Comparison of ENCODE assay signal across 9 mouse cellular contexts in the genomic region with DNA sequence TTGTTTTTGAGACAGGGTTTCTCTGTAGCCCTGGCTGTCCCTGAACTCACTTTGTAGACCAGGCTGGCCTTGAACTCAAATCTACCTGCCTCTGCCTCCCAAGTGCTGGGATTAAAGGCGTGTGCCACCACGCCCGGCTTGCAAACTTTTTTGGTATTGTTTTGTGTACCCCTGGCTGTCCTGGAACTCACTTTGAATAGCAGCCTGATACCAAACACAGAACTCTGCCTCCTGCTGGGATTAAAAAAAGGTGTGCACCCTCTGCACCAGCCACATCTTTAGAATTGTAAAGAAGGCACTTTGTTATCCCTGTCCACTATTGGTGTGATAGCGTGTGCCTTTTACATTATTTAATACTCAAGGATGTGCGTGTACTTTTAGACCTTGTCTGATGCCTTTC. TPM values are rescaled to one million over a fixed set of nuclear protein-coding genes. Genes with fewer than 3 reads are reported as not detected.
A peak's percentile ranks its signal among the peaks of the same experiment; 100 is the strongest.
DNase-seq lines count a peak whose midpoint lies in the region; ATAC-seq and TF ChIP-seq lines count a peak whose summit lies in the region.
"Had no signal": no experiment of that assay in that cellular context is flagged by ENCODE, and none has a peak within 500 bp of the region (broad histone marks: within the 10 kb centered on the region; RNA-seq: fewer than 3 reads in every experiment).

No protein-coding gene starts in this region.

- no peak overlapping the region for H3K9ac ChIP-seq in liver, adult 2 months (ENCODE audit: low read depth, low read length)
- peak overlapping the region; percentile 97 for H3K9ac ChIP-seq in embryonic facial prominence, embryonic 12.5 days
- no peak overlapping the region for H3K9ac ChIP-seq in intestine, embryonic 14.5 days (ENCODE audit: low read length)
- no peak overlapping the region for H3K9ac ChIP-seq in neural tube, embryonic 12.5 days

- H3K4me1 ChIP-seq in liver, adult 2 months (ENCODE audit: control insufficient read depth, insufficient read depth, low read length) = peaks cover 22% of the 10 kb centered on the region
- peaks cover 21% of the 10 kb centered on the region for H3K4me1 ChIP-seq in embryonic facial prominence, embryonic 12.5 days
- H3K4me1 ChIP-seq in intestine, embryonic 14.5 days (replicated peaks; ENCODE audit: control insufficient read depth, insufficient read depth, low read length) = peaks cover 14% of the 10 kb centered on the region
- peaks cover 19% of the 10 kb centered on the region for H3K4me1 ChIP-seq in neural tube, embryonic 12.5 days

- TF ChIP-seq POLR2A in liver, adult 2 months (IDR thresholded peaks at IDR 0.05; ENCODE audit: extremely low read depth, insufficient read depth, low read length) = no peak

- no peaks in the 10 kb centered on the region for H3K27me3 ChIP-seq in liver, adult 2 months (ENCODE audit: control insufficient read depth, insufficient read depth, low read length)
- no peaks in the 10 kb centered on the region for H3K27me3 ChIP-seq in embryonic facial prominence, embryonic 12.5 days
- H3K27me3 ChIP-seq in intestine, embryonic 14.5 days (replicated peaks; ENCODE audit: control insufficient read depth, insufficient read depth, low read length) = no peaks in the 10 kb centered on the region
- H3K27me3 ChIP-seq in neural tube, embryonic 12.5 days (replicated peaks) = no peaks in the 10 kb centered on the region

- H3K9me3 ChIP-seq in embryonic facial prominence, embryonic 12.5 days = no peaks in the 10 kb centered on the region
- H3K9me3 ChIP-seq in intestine, embryonic 14.5 days (ENCODE audit: control insufficient read depth, low read length) = no peaks in the 10 kb centered on the region
- H3K9me3 ChIP-seq in neural tube, embryonic 12.5 days = no peaks in the 10 kb centered on the region

- DNase-seq in liver, adult 2 months (ENCODE audit: extremely low read depth, low read depth, low spot score) = no peak
- no peak for DNase-seq in liver
- no peak for DNase-seq in intestine, embryonic 14.5 days (ENCODE audit: low spot score)
- no peak for DNase-seq in cerebellum, postnatal 14 days
- DNase-seq in left cerebral cortex, adult 8-10 months (ENCODE audit: low spot score in 2 of 2) = no peak
- DNase-seq in layer of hippocampus, postnatal 25 days (ENCODE audit: extremely low spot score in 1 of 2, low spot score in 1 of 2) = no peak
- DNase-seq: gastrocnemius, postnatal 14 days had no signal

- peaks cover 4% of the 10 kb centered on the region for H3K36me3 ChIP-seq in liver, adult 2 months (ENCODE audit: control insufficient read depth, insufficient read depth, low read length)
- H3K36me3 ChIP-seq in embryonic facial prominence, embryonic 12.5 days = peaks cover 4% of the 10 kb centered on the region; the same call in 1 of the 2 replicates
- peaks cover 3% of the 10 kb centered on the region; the same call in 1 of the 2 replicates for H3K36me3 ChIP-seq in intestine, embryonic 14.5 days (ENCODE audit: control insufficient read depth, insufficient read depth, low read length)
- peaks cover 4% of the 10 kb centered on the region; the same call in 1 of the 2 replicates for H3K36me3 ChIP-seq in neural tube, embryonic 12.5 days

- ATAC-seq in embryonic facial prominence, embryonic 12.5 days (ENCODE audit: insufficient number of reproducible peaks, insufficient read depth, low FRiP score, low TSS enrichment) = no peak
- no peak for ATAC-seq in intestine, embryonic 14.5 days (replicated peaks; ENCODE audit: low FRiP score, low TSS enrichment, low read depth)
- no peak for ATAC-seq in neural tube, embryonic 12.5 days (ENCODE audit: low FRiP score, low read depth)

- no peak for TF ChIP-seq CTCF in liver, adult 2 months (IDR thresholded peaks at IDR 0.05; ENCODE audit: low read depth, low read length)

- WGBS in liver, adult 2 months = 76% methylated on average over 5 of the region's 5 CpGs
- 87% methylated on average over 5 of the region's 5 CpGs for WGBS in embryonic facial prominence, embryonic 12.5 days
- 91% methylated on average over 5 of the region's 5 CpGs for WGBS in intestine, embryonic 14.5 days
- 89% methylated on average over 5 of the region's 5 CpGs for WGBS in neural tube, embryonic 12.5 days

- peak overlapping the region; percentile 84 for H3K27ac ChIP-seq in liver, adult 2 months (replicated peaks; ENCODE audit: insufficient read depth, low read depth, low read length)
- no peak overlapping the region for H3K27ac ChIP-seq in embryonic facial prominence, embryonic 12.5 days
- H3K27ac ChIP-seq in intestine, embryonic 14.5 days (ENCODE audit: low read depth) = no peak overlapping the region
- H3K27ac ChIP-seq in neural tube, embryonic 12.5 days = no peak overlapping the region

- 0 out of 2 replicates have a peak overlapping the region, but pooled peaks have one; percentile 70 for H3K4me3 ChIP-seq in liver, adult 2 months (ENCODE audit: insufficient read depth, low read depth, low read length)
- peak overlapping the region; percentile 100 for H3K4me3 ChIP-seq in embryonic facial prominence, embryonic 12.5 days
- H3K4me3 ChIP-seq in intestine, embryonic 14.5 days (ENCODE audit: low read depth, low read length) = 0 out of 2 replicates have a peak overlapping the region, but pooled peaks have one; percentile 51
- H3K4me3 ChIP-seq in neural tube, embryonic 12.5 days = no peak overlapping the region

- H3K4me2 ChIP-seq in embryonic facial prominence, embryonic 12.5 days (replicated peaks) = peak overlapping the region; percentile 80
- peak overlapping the region; percentile 70 for H3K4me2 ChIP-seq in intestine, embryonic 14.5 days (ENCODE audit: low read length)
- H3K4me2 ChIP-seq in neural tube, embryonic 12.5 days (replicated peaks) = peak overlapping the region; percentile 87

- peaks cover 36% of the 10 kb centered on the region for H3K79me2 ChIP-seq in liver, adult 2 months (ENCODE audit: control insufficient read depth, insufficient read depth, low read length)

RNA-seq across cellular contexts. Expression of gene Gm5129, which starts 1.7 kb away (rescaled TPM):
- 2.7 TPM in 1 of 2 replicates, not detected in the other for total RNA-seq in liver, adult 2 months (2014; rRNA removed)
- not detected in 2 replicates for polyA plus RNA-seq in liver, adult 2 months (2012; rRNA removed)
- polyA plus RNA-seq in embryonic facial prominence, embryonic 12.5 days (2016; fragmentation: Nextera tagmentation; extraction: Ambion mirVana) = not detected in 2 replicates
- not detected in 2 replicates for polyA plus RNA-seq in intestine, embryonic 14.5 days (2014; fragmentation: Nextera tagmentation; extraction: Ambion mirVana)
- not detected in 2 replicates for polyA plus RNA-seq in neural tube, embryonic 12.5 days (2016; fragmentation: Nextera tagmentation; extraction: Ambion mirVana)
- total RNA-seq in left cerebral cortex, adult 8-10 months (2022) = not detected
- total RNA-seq in layer of hippocampus, postnatal 25 days (2021) = not detected
- total RNA-seq: gastrocnemius, postnatal 14 days had no signal

RNA-seq across cellular contexts. Expression of gene Dnajb6, which starts 2.0 kb away (rescaled TPM):
- 113 and 163 TPM in 2 replicates for total RNA-seq in liver, adult 2 months (2014; rRNA removed)
- 19.7 and 23.8 TPM in 2 replicates for polyA plus RNA-seq in liver, adult 2 months (2012; rRNA removed)
- 163 and 170 TPM in 2 replicates for polyA plus RNA-seq in embryonic facial prominence, embryonic 12.5 days (2016; fragmentation: Nextera tagmentation; extraction: Ambion mirVana)
- 124 and 135 TPM in 2 replicates for polyA plus RNA-seq in intestine, embryonic 14.5 days (2014; fragmentation: Nextera tagmentation; extraction: Ambion mirVana)
- polyA plus RNA-seq in neural tube, embryonic 12.5 days (2016; fragmentation: Nextera tagmentation; extraction: Ambion mirVana) = 247 and 271 TPM in 2 replicates
- total RNA-seq in left cerebral cortex, adult 8-10 months (2022) = 100 to 1,000 TPM; 157 to 173 (median 166) TPM
- total RNA-seq in layer of hippocampus, postnatal 25 days (2021) = 100 to 1,000 TPM; 165 to 170 TPM
